Mouse (Mus musculus) hindbrain, embryonic 15.5 days (tissue): ENCODE results near the gene Crybb3. TPM values are rescaled to one million over a fixed set of nuclear protein-coding genes. Genes with fewer than 3 reads are reported as not detected.

Experiments used
- ATAC-seq: fragments of 200-750 bp; cut with Nextera tagmentation; 2 replicates; pipeline ENCODE4 v1.8.0; 2017; ENCODE audit warnings: low read depth, moderate number of reproducible peaks, moderate TSS enrichment; ENCODE audit not compliant: low FRiP score
- H3K27ac ChIP-seq: fragments of 300-500 bp; sonication (generic); replicated peaks from 2 replicates; pipeline ENCODE4 v1.5.1; 2015; ENCODE audit warnings: mild to moderate bottlenecking, inconsistent platforms
- H3K27me3 ChIP-seq: fragments of 300-500 bp; sonication (generic); 2 replicates; pipeline ENCODE4 v1.6.1; 2015; ENCODE audit warnings: control low read depth, inconsistent platforms
- H3K36me3 ChIP-seq: fragments of 300-500 bp; sonication (generic); 2 replicates; pipeline ENCODE4 v1.6.1; 2015; ENCODE audit warnings: control low read depth, inconsistent platforms
- H3K4me1 ChIP-seq: fragments of 300-500 bp; sonication (generic); replicated peaks from 2 replicates; pipeline ENCODE4 v1.6.1; 2015; ENCODE audit warnings: control low read depth, inconsistent platforms
- H3K4me2 ChIP-seq: fragments of 300-500 bp; sonication (generic); 2 replicates; pipeline ENCODE4 v1.6.1; 2015; ENCODE audit warnings: moderate library complexity, mild to moderate bottlenecking, inconsistent platforms
- H3K4me3 ChIP-seq: fragments of 300-500 bp; sonication (generic); 2 replicates; pipeline ENCODE4 v1.5.1; 2015; ENCODE audit warnings: mild to moderate bottlenecking, inconsistent platforms
- H3K9ac ChIP-seq: fragments of 300-500 bp; sonication (generic); 2 replicates; pipeline ENCODE4 v1.6.1; 2015; ENCODE audit warnings: inconsistent platforms
- H3K9me3 ChIP-seq: fragments of 300-500 bp; sonication (generic); 2 replicates; pipeline ENCODE4 v1.6.1; 2016; ENCODE audit warnings: control low read depth, inconsistent platforms
- WGBS: fragments of 180-500 bp; shearing (Covaris S2); methylation state at CpG from one replicate; pipeline ENCODE4 v1.1.7; 2015; 5-methylcytosine and 5-hydroxymethylcytosine counted together
- polyA plus RNA-seq: library from polyadenylated mRNA; unstranded; fragments of >200 nt; fragmentation: Nextera tagmentation; extraction: Ambion mirVana; gene quantifications from 2 replicates; pipeline ENCODE4 v1.2.1, GENCODE M21; 2015

Crybb3 gene
- polyA plus RNA-seq, 1 experiment from 2014 or later = 1.6 TPM

DNA sequence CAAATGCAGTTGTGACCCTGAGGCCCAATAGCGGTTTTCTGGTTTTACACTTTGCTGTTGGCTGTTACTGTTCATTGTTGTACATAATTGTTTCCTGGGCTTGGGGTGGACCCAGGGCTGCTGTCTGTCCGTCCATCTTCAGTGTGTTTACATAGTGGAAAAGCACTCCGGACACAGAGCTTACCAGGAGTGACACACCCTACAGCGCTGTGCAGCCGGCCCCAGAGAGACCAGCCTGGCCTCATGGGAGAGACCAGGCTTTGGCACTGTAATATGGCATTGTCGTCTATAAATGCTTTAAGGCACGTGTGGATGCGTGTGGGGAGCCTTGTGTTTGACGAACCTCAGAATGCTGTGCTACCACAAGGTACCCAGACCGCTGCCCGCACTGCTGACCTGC, 19.0 kb upstream of the Crybb3 start:
- no peak overlapping the region for H3K27ac ChIP-seq
- H3K4me1 ChIP-seq = peaks cover 6% of the 10 kb centered on the region
- H3K4me3 ChIP-seq = no peak overlapping the region
- H3K9me3 ChIP-seq = no peaks in the 10 kb centered on the region
- no peak overlapping the region for H3K4me2 ChIP-seq
- no peak overlapping the region for H3K9ac ChIP-seq
- H3K36me3 ChIP-seq = no peaks in the 10 kb centered on the region
- no peaks in the 10 kb centered on the region for H3K27me3 ChIP-seq
- 84% methylated on average over 11 of the region's 11 CpGs for WGBS
- no peak for ATAC-seq

DNA sequence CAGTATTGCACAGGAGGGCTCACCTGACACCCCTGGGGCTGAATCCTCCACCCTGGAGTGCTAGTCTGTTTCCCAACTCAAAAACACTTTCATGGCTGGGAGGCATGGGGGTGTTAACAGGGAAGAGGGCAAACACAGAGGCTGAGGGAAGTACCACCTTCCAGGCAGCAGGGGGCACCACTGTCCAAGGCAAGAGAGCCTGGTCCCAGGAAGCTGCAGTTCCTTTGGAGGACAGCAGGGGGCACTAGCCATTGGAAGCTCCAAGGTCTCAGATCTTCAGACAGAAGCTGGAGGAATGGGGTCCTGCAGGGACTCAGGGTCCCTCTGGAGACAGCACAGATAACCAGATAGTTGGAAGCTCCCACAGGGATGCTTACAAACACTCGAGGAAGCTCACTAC, 18.2 kb upstream of the Crybb3 start:
- Histone ChIP-seq H3K4me1 (peaks cover 6% of the 10 kb centered on the region), H3K27ac (no peak overlapping the region), H3K9me3 (no peaks in the 10 kb centered on the region), H3K27me3 (no peaks in the 10 kb centered on the region), H3K4me2 (no peak overlapping the region), H3K36me3 (no peaks in the 10 kb centered on the region), H3K4me3 (no peak overlapping the region), H3K9ac (no peak overlapping the region)
- ATAC-seq = peak; percentile 47; the same call in 1 of the 2 replicates
- WGBS = 24% methylated on average over 1 of the region's 1 CpGs

DNA sequence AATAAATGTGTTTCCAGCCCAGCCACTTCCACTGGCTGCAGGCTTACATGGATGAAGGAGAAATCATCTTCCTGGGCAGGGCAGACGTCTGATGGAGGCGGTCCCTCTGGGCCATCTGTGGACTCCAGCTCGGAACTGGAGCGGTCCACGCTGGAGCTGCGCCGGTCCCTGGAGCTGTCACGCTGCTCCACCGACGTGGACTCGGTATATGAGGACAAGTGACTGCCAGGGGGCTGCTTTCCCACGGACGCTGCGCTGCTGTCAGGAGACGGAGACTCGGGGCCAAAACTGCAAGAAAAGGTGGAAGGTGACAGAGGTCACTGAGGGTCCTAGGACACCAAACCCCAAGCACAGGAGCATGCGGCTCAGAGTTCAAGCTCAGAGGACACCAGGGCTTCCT, 16.2 kb upstream of the Crybb3 start:
- Histone ChIP-seq H3K9ac (no peak overlapping the region), H3K4me2 (no peak overlapping the region), H3K36me3 (no peaks in the 10 kb centered on the region), H3K4me3 (no peak overlapping the region), H3K9me3 (no peaks in the 10 kb centered on the region), H3K27ac (no peak overlapping the region), H3K27me3 (no peaks in the 10 kb centered on the region), H3K4me1 (peaks cover 5% of the 10 kb centered on the region)
- no peak for ATAC-seq
- 87% methylated on average over 17 of the region's 17 CpGs for WGBS

GRCm38 (mm10) chr5:113095456-113095855, 14.1 kb upstream of the Crybb3 start:
- no peak overlapping the region for H3K27ac ChIP-seq
- no peak overlapping the region for H3K4me2 ChIP-seq
- no peaks in the 10 kb centered on the region for H3K36me3 ChIP-seq
- H3K4me1 ChIP-seq = no peaks in the 10 kb centered on the region
- no peak overlapping the region for H3K9ac ChIP-seq
- WGBS = 93% methylated on average over 18 of the region's 18 CpGs
- H3K9me3 ChIP-seq = no peaks in the 10 kb centered on the region
- no peak for ATAC-seq
- no peaks in the 10 kb centered on the region for H3K27me3 ChIP-seq
- no peak overlapping the region for H3K4me3 ChIP-seq

GRCm38 (mm10) chr5:113092406-113092805, 11.0 kb upstream of the Crybb3 start:
- Histone ChIP-seq H3K4me1 (no peaks in the 10 kb centered on the region), H3K4me2 (no peak overlapping the region), H3K9ac (no peak overlapping the region), H3K27ac (no peak overlapping the region), H3K4me3 (no peak overlapping the region), H3K36me3 (no peaks in the 10 kb centered on the region), H3K9me3 (no peaks in the 10 kb centered on the region), H3K27me3 (no peaks in the 10 kb centered on the region)
- 75% methylated on average over 7 of the region's 7 CpGs for WGBS
- ATAC-seq = no peak

DNA sequence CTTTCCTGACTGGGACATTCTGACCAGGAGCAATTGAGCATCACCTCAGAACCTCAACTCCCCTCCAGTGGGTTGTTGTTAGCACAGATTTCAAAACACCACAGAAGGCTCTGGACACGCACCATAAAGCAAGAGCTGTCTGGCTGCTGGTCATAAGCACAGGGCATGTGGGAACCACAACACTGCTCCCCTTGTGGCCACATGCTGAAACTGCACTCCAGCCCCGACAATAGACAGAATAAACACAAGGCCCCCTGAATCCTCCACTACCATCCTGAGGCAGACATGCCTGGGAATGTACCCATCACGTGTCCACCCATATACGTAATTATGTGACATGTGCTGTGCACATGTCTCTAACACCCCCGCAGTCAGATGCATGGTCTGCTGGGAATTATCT, 9.8 kb upstream of the Crybb3 start:
- 51% methylated on average over 5 of the region's 5 CpGs for WGBS

GRCm38 (mm10) chr5:113090750-113091149, 9.4 kb upstream of the Crybb3 start:
- ATAC-seq = no peak
- WGBS = 92% methylated on average over 11 of the region's 11 CpGs
- H3K4me2 ChIP-seq = no peak overlapping the region
- no peaks in the 10 kb centered on the region for H3K36me3 ChIP-seq
- peaks cover 16% of the 10 kb centered on the region for H3K4me1 ChIP-seq
- no peak overlapping the region for H3K4me3 ChIP-seq
- H3K9ac ChIP-seq = no peak overlapping the region
- H3K27me3 ChIP-seq = no peaks in the 10 kb centered on the region
- 0 out of 2 replicates have a peak overlapping the region, but pooled peaks have one; percentile 22 for H3K27ac ChIP-seq
- no peaks in the 10 kb centered on the region for H3K9me3 ChIP-seq

More for the DNA sequence above, 9.8 kb upstream of the Crybb3 start:
- no peak overlapping the region for H3K4me2 ChIP-seq
- no peak for ATAC-seq
- no peak overlapping the region for H3K4me3 ChIP-seq
- H3K4me1 ChIP-seq = peaks cover 12% of the 10 kb centered on the region
- H3K9me3 ChIP-seq = no peaks in the 10 kb centered on the region
- no peak overlapping the region for H3K27ac ChIP-seq
- H3K9ac ChIP-seq = no peak overlapping the region
- H3K36me3 ChIP-seq = no peaks in the 10 kb centered on the region
- H3K27me3 ChIP-seq = no peaks in the 10 kb centered on the region

DNA sequence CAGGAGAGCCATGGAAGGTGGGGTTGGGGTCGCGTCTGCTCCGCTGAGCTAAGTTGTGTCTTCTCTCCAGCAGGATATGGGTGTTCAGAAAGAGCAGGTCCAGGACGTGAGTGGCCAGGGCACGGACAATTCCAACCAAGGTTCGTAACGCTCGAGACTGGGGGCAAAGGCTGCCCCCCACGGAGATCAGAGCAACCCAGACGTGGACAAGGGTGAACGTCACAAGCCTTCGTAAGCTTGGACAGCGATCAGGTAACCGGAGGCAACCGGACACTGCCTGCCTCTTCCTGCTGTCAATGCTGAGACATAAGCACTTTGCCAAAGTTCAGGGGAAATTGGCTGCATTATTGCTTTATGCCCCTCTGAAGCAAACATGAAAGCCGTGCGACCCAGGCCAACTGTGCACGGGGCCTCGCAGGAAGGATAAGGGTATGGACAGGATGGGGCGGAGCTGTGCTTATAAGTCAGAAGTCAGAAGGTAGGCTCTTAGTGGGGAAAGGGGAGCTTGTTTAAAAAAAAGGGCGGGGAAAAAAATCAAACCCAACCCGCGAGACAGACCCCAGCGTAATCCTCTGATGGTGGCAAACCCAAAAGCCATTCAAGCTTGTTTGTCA, 8.8 kb upstream of the Crybb3 start:
- no peak overlapping the region for H3K4me2 ChIP-seq
- no peak for ATAC-seq
- H3K9ac ChIP-seq = no peak overlapping the region
- H3K4me3 ChIP-seq = no peak overlapping the region
- no peaks in the 10 kb centered on the region for H3K36me3 ChIP-seq
- H3K27ac ChIP-seq = 0 out of 2 replicates have a peak overlapping the region, but pooled peaks have one; percentile 22
- peaks cover 19% of the 10 kb centered on the region for H3K4me1 ChIP-seq
- H3K27me3 ChIP-seq = no peaks in the 10 kb centered on the region
- H3K9me3 ChIP-seq = no peaks in the 10 kb centered on the region
- WGBS = 90% methylated on average over 24 of the region's 24 CpGs

DNA sequence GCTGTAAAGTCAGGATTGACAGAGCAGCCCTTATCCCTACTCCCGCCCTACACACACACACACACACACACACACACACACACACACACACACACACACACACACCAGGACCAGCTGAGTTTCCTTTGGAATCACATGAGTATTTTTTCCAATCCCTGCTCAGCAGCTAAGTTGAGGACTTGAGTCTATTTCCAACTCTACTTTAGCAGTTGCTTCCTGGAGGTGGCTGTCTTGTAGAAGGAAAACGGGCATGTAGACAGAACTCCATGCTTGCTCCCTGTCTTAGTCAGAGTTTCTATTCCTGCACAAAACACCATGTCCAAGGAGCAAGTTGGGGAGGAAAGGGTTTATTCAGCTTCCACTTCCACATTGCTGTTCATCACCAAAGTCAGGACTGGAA, 6.1 kb upstream of the Crybb3 start:
- no peaks in the 10 kb centered on the region for H3K36me3 ChIP-seq
- no peaks in the 10 kb centered on the region for H3K9me3 ChIP-seq
- no peak for ATAC-seq
- no peak overlapping the region for H3K4me2 ChIP-seq
- peaks cover 19% of the 10 kb centered on the region for H3K4me1 ChIP-seq
- no peaks in the 10 kb centered on the region for H3K27me3 ChIP-seq
- H3K27ac ChIP-seq = no peak overlapping the region
- WGBS = 80% methylated on average over 2 of the region's 2 CpGs
- no peak overlapping the region for H3K4me3 ChIP-seq
- H3K9ac ChIP-seq = no peak overlapping the region

GRCm38 (mm10) chr5:113086990-113087389, 5.6 kb upstream of the Crybb3 start:
- no peak overlapping the region for H3K9ac ChIP-seq

DNA sequence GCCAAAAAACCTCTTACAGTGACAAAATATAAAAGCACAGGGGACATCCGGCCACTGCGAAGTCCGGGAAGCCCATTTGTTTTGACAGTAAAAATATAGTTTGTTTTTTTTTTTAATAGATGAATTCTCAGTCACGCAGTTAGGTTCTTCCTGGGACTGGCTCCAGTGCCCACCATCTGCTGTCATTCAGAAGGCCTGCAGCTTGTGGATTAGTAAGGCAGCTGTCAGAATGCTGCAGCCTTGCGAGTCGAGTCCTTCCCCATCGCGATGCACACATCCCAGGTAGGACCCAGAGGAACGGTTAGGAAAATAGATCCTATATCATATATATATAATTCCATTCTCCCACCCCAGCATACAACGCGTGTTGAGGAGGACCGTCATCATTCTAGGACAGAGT, 5.1 kb upstream of the Crybb3 start:
- Histone ChIP-seq H3K9ac (no peak overlapping the region), H3K9me3 (no peaks in the 10 kb centered on the region), H3K27me3 (no peaks in the 10 kb centered on the region), H3K27ac (peak overlapping the region; percentile 63), H3K36me3 (no peaks in the 10 kb centered on the region), H3K4me3 (no peak overlapping the region), H3K4me2 (no peak overlapping the region), H3K4me1 (peaks cover 19% of the 10 kb centered on the region)
- WGBS = 61% methylated on average over 12 of the region's 12 CpGs
- no peak for ATAC-seq

More at GRCm38 (mm10) chr5:113086990-113087389, 5.6 kb upstream of the Crybb3 start:
- no peaks in the 10 kb centered on the region for H3K27me3 ChIP-seq
- no peaks in the 10 kb centered on the region for H3K36me3 ChIP-seq
- peaks cover 19% of the 10 kb centered on the region for H3K4me1 ChIP-seq
- H3K4me2 ChIP-seq = no peak overlapping the region
- H3K27ac ChIP-seq = peak overlapping the region; percentile 63
- WGBS = 54% methylated on average over 4 of the region's 4 CpGs
- no peaks in the 10 kb centered on the region for H3K9me3 ChIP-seq
- H3K4me3 ChIP-seq = no peak overlapping the region
- ATAC-seq = no peak

- Histone ChIP-seq H3K27me3 (no peaks in the 10 kb centered on the region), H3K27ac (peak overlapping the region; percentile 63), H3K4me1 (peaks cover 19% of the 10 kb centered on the region), H3K9ac (no peak overlapping the region), H3K4me2 (no peak overlapping the region), H3K9me3 (no peaks in the 10 kb centered on the region), H3K36me3 (no peaks in the 10 kb centered on the region), H3K4me3 (no peak overlapping the region)
- no peak for ATAC-seq
- 60% methylated on average over 2 of the region's 2 CpGs for WGBS
Observed at GRCm38 (mm10) chr5:113085931-113086330, 4.5 kb upstream of the Crybb3 start.

- WGBS = 79% methylated on average over 2 of the region's 2 CpGs
Observed at GRCm38 (mm10) chr5:113084309-113084708, 2.9 kb upstream of the Crybb3 start.

More at GRCm38 (mm10) chr5:113084309-113084708, 2.9 kb upstream of the Crybb3 start:
- no peak for ATAC-seq
- Histone ChIP-seq H3K9me3 (no peaks in the 10 kb centered on the region), H3K4me2 (no peak overlapping the region), H3K4me3 (no peak overlapping the region), H3K36me3 (no peaks in the 10 kb centered on the region), H3K4me1 (peaks cover 23% of the 10 kb centered on the region), H3K27me3 (no peaks in the 10 kb centered on the region), H3K27ac (no peak overlapping the region), H3K9ac (no peak overlapping the region)
